Mouse (Mus musculus) midbrain, embryonic 14.5 days (tissue): Measurements from ENCODE around the gene Bbof1. TPM values are rescaled to one million over a fixed set of nuclear protein-coding genes. Genes with fewer than 3 reads are reported as not detected.

Experiments
- ATAC-seq: fragments of 200-750 bp; cut with Nextera tagmentation; 2 replicates; pipeline ENCODE4 v1.8.0; 2017; ENCODE audit warnings: moderate number of reproducible peaks, moderate library complexity; ENCODE audit not compliant: low FRiP score, low TSS enrichment
- DNase-seq: peaks from one replicate; pipeline ENCODE4 v3.0.0-alpha.2; 2015
- H3K27ac ChIP-seq: fragments of 300-500 bp; sonication (generic); replicated peaks from 2 replicates; pipeline ENCODE4 v1.5.1; 2014; ENCODE audit warnings: mild to moderate bottlenecking, low read depth, low read length, moderate library complexity
- H3K27me3 ChIP-seq: fragments of 300-500 bp; sonication (generic); 2 replicates; pipeline ENCODE4 v1.6.1; 2014; ENCODE audit warnings: low read length, control low read depth, mixed read lengths; ENCODE audit not compliant: control insufficient read depth, insufficient read depth
- H3K36me3 ChIP-seq: fragments of 300-500 bp; sonication (generic); 2 replicates; pipeline ENCODE4 v1.6.1; 2014; ENCODE audit warnings: low read length, control low read depth; ENCODE audit not compliant: control insufficient read depth, insufficient read depth
- H3K4me1 ChIP-seq: fragments of 300-500 bp; sonication (generic); 2 replicates; pipeline ENCODE4 v1.6.1; 2014; ENCODE audit warnings: mild to moderate bottlenecking, antibody characterized with exemption, low read length, control low read depth; ENCODE audit not compliant: control insufficient read depth, insufficient read depth
- H3K4me2 ChIP-seq: fragments of 300-500 bp; sonication (generic); 2 replicates; pipeline ENCODE4 v1.6.1; 2014; ENCODE audit warnings: mild to moderate bottlenecking, low read length, moderate library complexity
- H3K4me3 ChIP-seq: fragments of 300-500 bp; sonication (generic); replicated peaks from 2 replicates; pipeline ENCODE4 v1.5.1; 2014; ENCODE audit warnings: low read depth, low read length
- H3K9ac ChIP-seq: fragments of 300-500 bp; sonication (generic); replicated peaks from 2 replicates; pipeline ENCODE4 v1.6.1; 2014; ENCODE audit warnings: mild to moderate bottlenecking, low read length, moderate library complexity
- H3K9me3 ChIP-seq: fragments of 300-500 bp; sonication (generic); 2 replicates; pipeline ENCODE4 v1.6.1; 2016; ENCODE audit warnings: low read length, control low read depth, mixed read lengths; ENCODE audit not compliant: control insufficient read depth
- WGBS: fragments of 180-500 bp; shearing (Covaris S2); extraction: QIAGEN DNeasy Blood & Tissue Kit; methylation state at CpG from one replicate; pipeline ENCODE4 v1.1.7; 2014; 5-methylcytosine and 5-hydroxymethylcytosine counted together
- polyA plus RNA-seq: library from polyadenylated mRNA; unstranded; fragments of >200 nt; fragmentation: Nextera tagmentation; extraction: Ambion mirVana; gene quantifications from 2 replicates; pipeline ENCODE4 v1.2.1, GENCODE M21; 2014

Bbof1 gene
- polyA plus RNA-seq, 1 experiment from 2014 or later = 3.4 TPM

- Histone ChIP-seq H3K27ac (no peak overlapping the region), H3K4me2 (no peak overlapping the region), H3K9me3 (no peaks in the 10 kb centered on the region), H3K9ac (no peak overlapping the region), H3K4me3 (no peak overlapping the region), H3K36me3 (no peaks in the 10 kb centered on the region), H3K27me3 (no peaks in the 10 kb centered on the region), H3K4me1 (peaks cover 6% of the 10 kb centered on the region)
- ATAC-seq = no peak
- WGBS = 66% methylated on average over 4 of the region's 4 CpGs
- no peak for DNase-seq
Observed at GRCm38 (mm10) chr12:84407259-84407658, 1.6 kb upstream of the Bbof1 start.

GRCm38 (mm10) chr12:84407874-84408818 lies 725 bp upstream of the Bbof1 start:
- H3K4me1 ChIP-seq = peaks cover 6% of the 10 kb centered on the region

GRCm38 (mm10) chr12:84416834-84417604 lies 8.1 kb downstream of the Bbof1 start, which contains the start of gene Rnf113a2:
Gene Rnf113a2 (plus strand): TSS chr12:84417196.
- Histone ChIP-seq H3K4me3 (peak within 1 kb of the TSS; percentile 57), H3K9ac (peak within 1 kb of the TSS; percentile 65), H3K4me1 (no peaks in the 10 kb centered on the region), H3K4me2 (peak within 1 kb of the TSS; percentile 72), H3K9me3 (no peaks in the 10 kb centered on the region), H3K27me3 (no peaks in the 10 kb centered on the region), H3K36me3 (no peaks in the 10 kb centered on the region), H3K27ac (peak within 1 kb of the TSS; percentile 81)
- 3% methylated on average over 50 of the region's 50 CpGs for WGBS
- ATAC-seq (peak; percentile 93), DNase-seq (peak; percentile 97)

More at GRCm38 (mm10) chr12:84407874-84408818, 725 bp upstream of the Bbof1 start:
- peak overlapping the region; percentile 71 for H3K4me3 ChIP-seq
- H3K9me3 ChIP-seq = no peaks in the 10 kb centered on the region
- peak overlapping the region; percentile 91 for H3K27ac ChIP-seq
- H3K9ac ChIP-seq = peak overlapping the region; percentile 80
- H3K27me3 ChIP-seq = no peaks in the 10 kb centered on the region
- DNase-seq = no peak
- peak overlapping the region; percentile 92 for H3K4me2 ChIP-seq
- 1% methylated on average over 50 of the region's 52 CpGs for WGBS
- ATAC-seq = peak; percentile 73
- no peaks in the 10 kb centered on the region for H3K36me3 ChIP-seq

- H3K9ac ChIP-seq = peak overlapping the region; percentile 65
- peak overlapping the region; percentile 81 for H3K27ac ChIP-seq
- H3K36me3 ChIP-seq = no peaks in the 10 kb centered on the region
- ATAC-seq (no peak), DNase-seq (no peak)
- peak overlapping the region; percentile 72 for H3K4me2 ChIP-seq
- H3K27me3 ChIP-seq = no peaks in the 10 kb centered on the region
- H3K4me3 ChIP-seq = peak overlapping the region; percentile 57
- no peaks in the 10 kb centered on the region for H3K9me3 ChIP-seq
- 35% methylated on average over 18 of the region's 18 CpGs for WGBS
- no peaks in the 10 kb centered on the region for H3K4me1 ChIP-seq
Observed at GRCm38 (mm10) chr12:84417605-84417922, 8.7 kb downstream of the Bbof1 start.

- DNase-seq = no peak
- Histone ChIP-seq H3K36me3 (no peaks in the 10 kb centered on the region), H3K9ac (no peak overlapping the region), H3K27me3 (no peaks in the 10 kb centered on the region), H3K4me2 (no peak overlapping the region), H3K9me3 (no peaks in the 10 kb centered on the region), H3K4me1 (no peaks in the 10 kb centered on the region), H3K4me3 (no peak overlapping the region), H3K27ac (no peak overlapping the region)
- WGBS = 72% methylated on average over 3 of the region's 3 CpGs
- ATAC-seq = no peak
Observed at GRCm38 (mm10) chr12:84423990-84424389, 15.1 kb downstream of the Bbof1 start.

- Histone ChIP-seq H3K4me2 (no peak overlapping the region), H3K4me1 (no peaks in the 10 kb centered on the region), H3K4me3 (no peak overlapping the region), H3K27me3 (no peaks in the 10 kb centered on the region), H3K9me3 (no peaks in the 10 kb centered on the region), H3K36me3 (peaks cover 14% of the 10 kb centered on the region; the same call in 1 of the 2 replicates), H3K27ac (no peak overlapping the region), H3K9ac (no peak overlapping the region)
- 96% methylated on average over 2 of the region's 2 CpGs for WGBS
- DNase-seq = no peak
- no peak for ATAC-seq
Observed at GRCm38 (mm10) chr12:84429825-84430224, 21.0 kb downstream of the Bbof1 start.

GRCm38 (mm10) chr12:84438697-84439096 lies 29.8 kb downstream of the Bbof1 start:
- Histone ChIP-seq H3K9ac (no peak overlapping the region), H3K4me2 (no peak overlapping the region), H3K4me1 (no peaks in the 10 kb centered on the region), H3K9me3 (no peaks in the 10 kb centered on the region), H3K36me3 (0 out of 2 replicates have a peak, but pooled peaks cover 10% of the 10 kb centered on the region), H3K4me3 (no peak overlapping the region), H3K27ac (no peak overlapping the region), H3K27me3 (no peaks in the 10 kb centered on the region)
- DNase-seq (no peak), ATAC-seq (no peak)
- WGBS = 88% methylated on average over 2 of the region's 2 CpGs

GRCm38 (mm10) chr12:84442526-84442925 lies 33.7 kb downstream of the Bbof1 start:
- ATAC-seq = no peak

More at GRCm38 (mm10) chr12:84442526-84442925, 33.7 kb downstream of the Bbof1 start:
- H3K27ac ChIP-seq = no peak overlapping the region
- no peak overlapping the region for H3K9ac ChIP-seq
- H3K36me3 ChIP-seq = 0 out of 2 replicates have a peak, but pooled peaks cover 7% of the 10 kb centered on the region
- no peak for DNase-seq
- no peaks in the 10 kb centered on the region for H3K27me3 ChIP-seq
- no peak overlapping the region for H3K4me3 ChIP-seq
- no peaks in the 10 kb centered on the region for H3K4me1 ChIP-seq
- 77% methylated on average over 4 of the region's 4 CpGs for WGBS
- no peaks in the 10 kb centered on the region for H3K9me3 ChIP-seq
- H3K4me2 ChIP-seq = no peak overlapping the region
